Mouse (Mus musculus): ENCODE data around the gene Rrp1. TPM values are rescaled to one million over a fixed set of nuclear protein-coding genes. Genes with fewer than 3 reads are reported as not detected.

Rrp1 gene
- total and polyA plus RNA-seq, 3 experiments, result 273 to 417 TPM; not detected in 1

DNA sequence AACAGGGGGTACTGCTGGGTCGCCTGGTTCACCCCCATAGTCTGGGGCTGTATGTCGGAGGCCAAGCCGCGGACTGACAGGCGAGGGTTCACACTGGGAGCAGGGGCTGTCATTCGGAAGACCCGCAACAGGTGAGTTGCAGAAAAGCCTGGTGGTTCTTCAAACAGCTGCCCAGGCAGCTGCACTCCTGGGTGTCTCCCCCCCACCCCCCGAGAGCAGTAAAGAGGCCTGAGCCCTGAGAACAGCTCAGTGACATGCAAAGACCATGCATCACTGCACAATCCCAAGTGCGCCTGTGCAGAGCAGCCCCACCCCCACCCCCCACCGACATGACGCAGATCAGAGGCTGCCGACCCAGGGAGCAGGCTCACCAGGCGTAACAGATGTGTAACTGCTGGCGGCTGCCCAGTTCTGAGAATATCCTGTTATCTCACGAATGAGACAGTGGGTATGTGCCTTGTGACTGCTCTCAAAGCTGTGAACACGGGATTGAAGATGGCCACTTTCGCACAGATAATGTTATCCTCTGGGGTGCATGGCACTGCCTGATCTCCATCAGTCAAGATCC lies 13.7 kb downstream of the Rrp1 start (continued):
- 0 out of 2 replicates have a peak, but pooled peaks have one; percentile 30 for TF ChIP-seq RCOR1 (IDR thresholded peaks at IDR 0.05; ENCODE audit: low read depth, low read length)
- TF ChIP-seq ETS1 (IDR thresholded peaks at IDR 0.05; ENCODE audit: low read depth, low read length), result peak; percentile 74
- TF ChIP-seq CHD2 (IDR thresholded peaks at IDR 0.05; ENCODE audit: low read length), result no peak
- TF ChIP-seq GATA1 (IDR thresholded peaks at IDR 0.05; ENCODE audit: low read depth, low read length), result peak; percentile 55
- no peak for TF ChIP-seq ELF1 (IDR thresholded peaks at IDR 0.05; ENCODE audit: low read depth, low read length)
- no peak for TF ChIP-seq NELFE (IDR thresholded peaks at IDR 0.05; ENCODE audit: low read depth, low read length)
- TF ChIP-seq CTCF (IDR thresholded peaks at IDR 0.05 in 2 of 3, conservative IDR thresholded peaks at IDR 0.05 in 1 of 3; ENCODE audit: control insufficient read depth in 1 of 3, insufficient read depth in 1 of 3, low read depth in 2 of 3, low read length in 3 of 3, poor library complexity in 1 of 3, severe bottlenecking in 1 of 3), result no peak
- peak; percentile 54; the same call in 1 of the 2 replicates for TF ChIP-seq TCF12 (IDR thresholded peaks at IDR 0.05; ENCODE audit: low read depth, low read length)
- TF ChIP-seq MAZ (IDR thresholded peaks at IDR 0.05; ENCODE audit: low read depth, low read length), result no peak
- no peak for TF ChIP-seq TAL1 (IDR thresholded peaks at IDR 0.05; ENCODE audit: low read length)
- TF ChIP-seq POLR2AphosphoS5 (IDR thresholded peaks at IDR 0.05; ENCODE audit: borderline replicate concordance, low read depth, low read length), result no peak
- TF ChIP-seq NRF1 (IDR thresholded peaks at IDR 0.05; ENCODE audit: insufficient read depth, low read depth, low read length, poor library complexity, severe bottlenecking), result peak; percentile 66
- TF ChIP-seq SMC3 (IDR thresholded peaks at IDR 0.05; ENCODE audit: low read depth, low read length), result no peak

DNA sequence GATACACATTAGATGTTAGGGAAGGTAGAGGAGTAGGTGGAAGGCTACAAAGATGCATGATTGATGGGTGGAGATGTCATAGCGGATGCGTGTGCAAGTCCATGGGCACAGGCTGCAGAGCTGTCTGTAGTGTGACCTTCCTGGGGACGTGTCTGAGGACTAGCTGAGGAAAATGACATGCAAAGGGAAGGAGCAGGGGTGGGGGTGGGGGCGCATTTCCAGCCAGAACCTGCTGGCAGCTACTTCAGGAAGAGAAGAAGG lies 16.3 kb downstream of the Rrp1 start:
- no peaks in the 10 kb centered on the region for H3K9me3 ChIP-seq (replicated peaks; ENCODE audit: insufficient read depth, low read length)
- H3K79me2 ChIP-seq (ENCODE audit: control insufficient read depth, insufficient read depth, low read length, poor library complexity), result no peaks in the 10 kb centered on the region
- no peaks in the 10 kb centered on the region for H3K27me3 ChIP-seq (ENCODE audit: control insufficient read depth in 1 of 2, insufficient read depth in 2 of 2, low read length in 2 of 2)
- no peak overlapping the region for H3K9ac ChIP-seq (ENCODE audit: control insufficient read depth, low read depth, low read length, poor library complexity, severe bottlenecking)
- H3K4me3 ChIP-seq (ENCODE audit: control insufficient read depth in 1 of 2, insufficient read depth in 1 of 2, low read depth in 2 of 2, low read length in 2 of 2), result no peak overlapping the region
- no peak for TF ChIP-seq NELFE (IDR thresholded peaks at IDR 0.05; ENCODE audit: low read depth, low read length)
- no peak for TF ChIP-seq ETS1 (IDR thresholded peaks at IDR 0.05; ENCODE audit: low read depth, low read length)
- TF ChIP-seq ZNF384 (IDR thresholded peaks at IDR 0.05; ENCODE audit: low read depth, low read length), result no peak
- no peak for TF ChIP-seq MAZ (IDR thresholded peaks at IDR 0.05; ENCODE audit: low read depth, low read length)
- peaks cover 0 to 18% of the 10 kb centered on the region in 2 experiments; a peak in 2 of 4 replicates for H3K4me1 ChIP-seq (ENCODE audit: control insufficient read depth in 1 of 2, insufficient read depth in 2 of 2, low read length in 2 of 2)
- peaks cover 3 to 6% of the 10 kb centered on the region in 2 experiments; a peak in 3 of 4 replicates for H3K36me3 ChIP-seq (ENCODE audit: control insufficient read depth in 1 of 2, insufficient read depth in 2 of 2, low read length in 2 of 2)
- no peak overlapping the region for H3K27ac ChIP-seq (ENCODE audit: control insufficient read depth, low read depth, low read length)
- DNase-seq (ENCODE audit: low read depth, low spot score), result no peak

DNA sequence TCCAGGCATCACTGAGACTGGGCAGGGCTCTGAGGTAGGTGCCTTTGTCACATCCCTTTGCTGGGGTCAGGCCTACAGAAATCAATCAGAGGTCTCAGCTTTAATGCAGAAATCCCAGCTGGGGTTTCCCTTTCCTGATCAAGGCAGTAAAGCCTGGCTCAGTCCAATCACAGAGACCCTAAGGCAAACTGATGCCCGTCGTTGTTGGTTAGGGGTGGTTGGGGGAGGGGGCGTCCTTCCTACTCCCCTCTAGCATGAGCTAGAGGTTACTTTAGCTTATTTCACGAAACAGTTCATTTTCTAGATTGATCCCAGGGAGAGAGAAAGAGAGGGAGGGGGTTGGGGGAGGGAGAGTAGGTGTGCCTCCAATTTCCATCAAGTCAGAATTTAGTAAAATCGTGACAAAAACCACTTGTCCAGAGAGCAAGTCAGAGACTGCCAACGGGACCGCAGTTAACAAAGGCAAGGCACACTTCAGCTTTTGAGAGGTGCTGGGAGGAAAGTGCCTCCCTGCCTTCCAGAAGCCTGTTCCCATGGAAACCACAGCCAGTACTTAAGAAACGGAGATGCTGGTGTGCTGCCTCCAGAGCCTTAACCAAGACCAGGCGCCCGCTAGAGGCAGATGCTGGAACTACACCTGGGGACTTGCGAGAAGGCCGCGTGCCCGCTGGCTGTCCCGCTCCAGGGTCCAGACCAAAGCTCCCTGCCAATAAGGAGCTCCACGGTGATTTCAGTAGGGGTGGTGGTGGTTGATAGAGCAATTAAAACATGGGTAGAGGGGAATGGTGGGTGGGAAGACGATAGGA lies 16.8 kb downstream of the Rrp1 start:
- H3K4me3 ChIP-seq (ENCODE audit: control insufficient read depth in 1 of 2, insufficient read depth in 1 of 2, low read depth in 2 of 2, low read length in 2 of 2), result no peak overlapping the region
- H3K27ac ChIP-seq (ENCODE audit: control insufficient read depth, low read depth, low read length), result no peak overlapping the region
- H3K4me1 ChIP-seq (ENCODE audit: control insufficient read depth in 1 of 2, insufficient read depth in 2 of 2, low read length in 2 of 2), result peaks cover 0 to 18% of the 10 kb centered on the region in 2 experiments; a peak in 2 of 4 replicates
- H3K36me3 ChIP-seq (ENCODE audit: control insufficient read depth in 1 of 2, insufficient read depth in 2 of 2, low read length in 2 of 2), result peaks cover 3 to 6% of the 10 kb centered on the region in 2 experiments; a peak in 3 of 4 replicates
- DNase-seq (ENCODE audit: low read depth, low spot score), result peak; percentile 92
- peak; percentile 28; the same call in 1 of the 2 replicates for TF ChIP-seq ZC3H11A (IDR thresholded peaks at IDR 0.05; ENCODE audit: low read depth, low read length)
- TF ChIP-seq UBTF (IDR thresholded peaks at IDR 0.05; ENCODE audit: borderline replicate concordance, insufficient read depth, low read depth, low read length), result no peak
- 0 out of 2 replicates have a peak, but pooled peaks have one; percentile 44 for TF ChIP-seq MYC (IDR thresholded peaks at IDR 0.05; ENCODE audit: low read depth, low read length)
- TF ChIP-seq CTCF (IDR thresholded peaks at IDR 0.05 in 2 of 3, conservative IDR thresholded peaks at IDR 0.05 in 1 of 3; ENCODE audit: control insufficient read depth in 1 of 3, insufficient read depth in 1 of 3, low read depth in 2 of 3, low read length in 3 of 3, poor library complexity in 1 of 3, severe bottlenecking in 1 of 3), result peak; percentile 80 to 93 (median 90)
- TF ChIP-seq SMC3 (IDR thresholded peaks at IDR 0.05; ENCODE audit: low read depth, low read length), result peak; percentile 46
- TF ChIP-seq POLR2AphosphoS2 (IDR thresholded peaks at IDR 0.05; ENCODE audit: low read length), result no peak
- TF ChIP-seq TBP (IDR thresholded peaks at IDR 0.05; ENCODE audit: low read depth, low read length), result no peak
- TF ChIP-seq RAD21 (IDR thresholded peaks at IDR 0.05; ENCODE audit: low read depth, low read length), result peak; percentile 54
- no peak overlapping the region for H3K9ac ChIP-seq (ENCODE audit: control insufficient read depth, low read depth, low read length, poor library complexity, severe bottlenecking)
- no peaks in the 10 kb centered on the region for H3K79me2 ChIP-seq (ENCODE audit: control insufficient read depth, insufficient read depth, low read length, poor library complexity)
- H3K27me3 ChIP-seq (ENCODE audit: control insufficient read depth in 1 of 2, insufficient read depth in 2 of 2, low read length in 2 of 2), result no peaks in the 10 kb centered on the region
- H3K9me3 ChIP-seq (replicated peaks; ENCODE audit: insufficient read depth, low read length), result no peaks in the 10 kb centered on the region
